Mouse (Mus musculus): ENCODE data around the gene Olfr195.

DNA sequence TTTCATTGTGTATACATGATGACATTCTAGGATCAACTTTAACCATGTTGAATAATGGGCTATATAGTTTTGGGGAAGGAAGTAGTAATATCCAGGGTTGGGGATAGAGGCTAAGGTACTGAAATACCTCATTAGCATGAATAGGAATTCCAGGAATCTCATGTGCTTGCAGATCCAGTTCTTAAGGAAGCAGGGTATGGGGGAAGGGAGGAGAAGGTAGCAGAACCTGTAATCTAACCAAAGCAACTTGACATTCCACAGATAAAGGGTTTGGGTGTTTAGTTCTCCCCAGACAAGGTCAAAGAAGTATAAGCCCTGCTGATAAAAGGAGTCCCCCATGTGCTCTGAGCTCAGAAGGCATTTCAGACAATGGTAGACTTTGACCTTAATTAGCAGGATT, 5.7 kb upstream of the Olfr195 start:
- no peak for TF ChIP-seq POLR2A (IDR thresholded peaks at IDR 0.05; ENCODE audit: borderline replicate concordance, low read depth, low read length)
- TF ChIP-seq CTCF (IDR thresholded peaks at IDR 0.05; ENCODE audit: low read depth, low read length), result no peak

Data from bone marrow macrophage, adult 2 months (primary cell).